Mouse (Mus musculus): ENCODE data around the gene Clcn6.

DNA sequence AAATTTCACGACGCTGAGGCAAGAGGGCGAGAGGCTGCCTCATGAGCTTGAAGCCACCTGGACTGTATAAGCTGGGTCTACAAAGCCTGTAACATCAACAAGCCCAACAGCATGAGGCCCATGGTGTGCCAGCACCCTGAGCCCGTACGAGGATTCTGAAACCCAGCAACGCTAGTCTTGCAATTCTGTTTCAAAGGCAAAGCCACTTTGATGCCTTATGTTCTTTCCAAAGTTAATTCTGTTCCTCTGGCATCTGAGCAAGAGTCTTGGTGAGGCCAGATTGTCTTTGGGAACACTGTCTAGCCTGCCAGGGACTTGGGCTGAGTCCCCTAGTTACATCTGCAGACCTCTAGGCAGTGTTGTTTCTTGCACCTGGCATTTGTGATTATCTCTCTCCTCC, 20.4 kb upstream of the Clcn6 start:
- TF ChIP-seq CTCF (IDR thresholded peaks at IDR 0.05; ENCODE audit: control insufficient read depth, insufficient read depth, insufficient read length) (no peak), FOSL1 (IDR thresholded peaks at IDR 0.05; ENCODE audit: insufficient read depth, low read length, poor library complexity, severe bottlenecking) (no peak)

Measured in C2C12 (cell line).